Mouse (Mus musculus): ENCODE measurements around the gene Adam10. TPM values are rescaled to one million over a fixed set of nuclear protein-coding genes. Genes with fewer than 3 reads are reported as not detected.

Adam10 gene
- polyA plus RNA-seq, 2 experiments: 37.2 to 55.2 TPM

- Histone ChIP-seq H3K27me3 (ENCODE audit: control insufficient read depth, insufficient read depth, low read length) (no peaks in the 10 kb centered on the region), H3K4me3 (ENCODE audit: insufficient read depth in 1 of 2, low read depth in 2 of 2, low read length in 2 of 2) (peak within 1 kb of the TSS; percentile 71 to 100), H3K9me3 (ENCODE audit: control insufficient read depth, low read length) (no peaks in the 10 kb centered on the region), H3K9ac (replicated peaks) (peak within 1 kb of the TSS; percentile 77), H3K4me2 (ENCODE audit: low read depth) (peak within 1 kb of the TSS; percentile 86), H3K36me3 (replicated peaks; ENCODE audit: control insufficient read depth, insufficient read depth, low read depth) (peaks cover 9% of the 10 kb centered on the region), H3K4me1 (replicated peaks; ENCODE audit: control insufficient read depth in 2 of 2, insufficient read depth in 2 of 2, low read length in 1 of 2) (peaks cover 16 to 33% of the 10 kb centered on the region in 2 experiments), H3K27ac (peak within 1 kb of the TSS; percentile 81)
- TF ChIP-seq EP300 (IDR thresholded peaks at IDR 0.05; ENCODE audit: low read depth) (no peak), CTCF (IDR thresholded peaks at IDR 0.05; ENCODE audit: low read depth) (no peak)
- whole genome bisulfite sequencing (ENCODE audit: insufficient replicate concordance): under 1% methylated on average over 70 of the region's 72 CpGs
- ATAC-seq (ENCODE audit: insufficient read depth) (peak; percentile 30), DNase-seq (ENCODE audit: low read depth in 3 of 3, low spot score in 3 of 3) (peak in 1 of 3 experiments; percentile 70)
Observed at GRCm38 (mm10) chr9:70656130-70657007, 22.4 kb upstream of the Adam10 start, which contains the start of gene Gm10642. TSS of gene Gm10642 (plus strand) at chr9:70656251.

DNA sequence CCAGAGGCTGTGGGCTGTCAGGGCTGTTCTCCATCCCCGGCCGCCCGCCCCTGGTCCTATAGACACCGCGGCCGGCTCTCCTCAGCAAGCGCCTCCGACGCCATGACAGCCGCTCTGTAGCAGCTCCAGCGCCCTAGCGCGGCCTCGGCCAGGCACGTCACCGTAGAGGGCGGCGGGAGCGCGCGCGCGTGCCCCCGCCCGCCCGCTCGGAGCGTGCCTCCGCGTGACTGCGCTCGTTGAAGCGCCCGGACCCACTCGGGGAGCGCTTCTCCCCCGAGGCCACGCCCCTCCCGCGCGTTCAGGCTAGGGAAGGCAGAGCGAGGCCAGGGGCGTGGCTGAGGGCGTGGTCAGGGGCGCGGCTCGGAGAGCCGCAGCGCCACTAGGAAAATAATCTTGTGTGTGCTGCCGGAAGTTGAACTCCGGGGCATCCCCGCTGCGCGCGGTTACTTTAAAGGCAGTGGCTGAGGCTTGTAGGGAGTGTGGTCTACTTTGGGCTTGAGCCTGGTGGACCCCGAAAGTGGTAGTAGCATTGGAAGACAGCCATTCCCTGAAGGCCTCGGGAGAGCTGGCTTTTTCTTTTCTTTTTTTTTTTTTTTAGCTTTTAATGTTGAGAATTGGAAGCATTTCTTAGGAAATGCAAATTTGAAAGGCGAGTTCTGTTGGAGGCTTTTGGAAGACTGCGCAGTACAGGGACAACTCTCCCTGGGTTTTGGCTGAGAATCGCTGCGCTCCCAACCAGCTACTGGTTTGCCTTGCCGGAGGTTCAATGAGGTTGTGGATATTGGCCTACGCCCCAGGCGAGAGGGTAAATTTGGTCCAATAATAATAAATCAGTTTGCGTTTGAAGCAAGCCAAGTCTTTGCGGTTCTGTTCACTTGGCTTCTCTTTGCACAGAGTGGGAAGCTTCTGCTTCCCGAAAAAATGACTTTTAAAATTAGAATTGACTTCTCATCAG is 21.5 kb upstream of the Adam10 start, which contains the start of gene Mindy2:
Gene Mindy2 (minus strand): TSS at position 162 of the 955 bp plus-strand sequence.
- H3K27me3 ChIP-seq (ENCODE audit: control insufficient read depth, insufficient read depth, low read length): no peaks in the 10 kb centered on the region
- 1% methylated on average over 67 of the region's 67 CpGs for WGBS (ENCODE audit: insufficient replicate concordance)
- DNase-seq (ENCODE audit: low read depth in 3 of 3, low spot score in 3 of 3) (peak; percentile 97 to 98 (median 97)), ATAC-seq (ENCODE audit: insufficient read depth) (peak; percentile 92)
- peaks cover 16 to 31% of the 10 kb centered on the region in 2 experiments for H3K4me1 ChIP-seq (replicated peaks; ENCODE audit: control insufficient read depth in 2 of 2, insufficient read depth in 2 of 2, low read length in 1 of 2)
- H3K27ac ChIP-seq: peak within 1 kb of the TSS; percentile 92
- peaks cover 3% of the 10 kb centered on the region for H3K36me3 ChIP-seq (replicated peaks; ENCODE audit: control insufficient read depth, insufficient read depth, low read depth)
- TF ChIP-seq CTCF (IDR thresholded peaks at IDR 0.05; ENCODE audit: low read depth): no peak
- no peak; the same call in none of the 2 replicates for TF ChIP-seq EP300 (IDR thresholded peaks at IDR 0.05; ENCODE audit: low read depth)
- H3K4me3 ChIP-seq (ENCODE audit: insufficient read depth in 1 of 2, low read depth in 2 of 2, low read length in 2 of 2): peak within 1 kb of the TSS; percentile 71 to 100
- H3K9me3 ChIP-seq (ENCODE audit: control insufficient read depth, low read length): no peaks in the 10 kb centered on the region
- peak within 1 kb of the TSS; percentile 86 for H3K4me2 ChIP-seq (ENCODE audit: low read depth)
- H3K9ac ChIP-seq (replicated peaks): peak within 1 kb of the TSS; percentile 92

- peaks cover 15 to 27% of the 10 kb centered on the region in 2 experiments for H3K4me1 ChIP-seq (replicated peaks; ENCODE audit: control insufficient read depth in 2 of 2, insufficient read depth in 2 of 2, low read length in 1 of 2)
- peak overlapping the region; percentile 55 to 71 for H3K4me3 ChIP-seq (ENCODE audit: insufficient read depth in 1 of 2, low read depth in 2 of 2, low read length in 2 of 2)
- H3K9me3 ChIP-seq (ENCODE audit: control insufficient read depth, low read length): no peaks in the 10 kb centered on the region
- H3K27me3 ChIP-seq (ENCODE audit: control insufficient read depth, insufficient read depth, low read length): no peaks in the 10 kb centered on the region
- peaks cover 3% of the 10 kb centered on the region; the same call in 1 of the 2 replicates for H3K36me3 ChIP-seq (replicated peaks; ENCODE audit: control insufficient read depth, insufficient read depth, low read depth)
- ATAC-seq (ENCODE audit: insufficient read depth) (no peak), DNase-seq (ENCODE audit: low read depth in 3 of 3, low spot score in 3 of 3) (no peak)
- TF ChIP-seq EP300 (IDR thresholded peaks at IDR 0.05; ENCODE audit: low read depth): no peak
- no peak for TF ChIP-seq CTCF (IDR thresholded peaks at IDR 0.05; ENCODE audit: low read depth)
- peak overlapping the region; percentile 92 for H3K27ac ChIP-seq
- WGBS (ENCODE audit: insufficient replicate concordance): 23% methylated on average over 2 of the region's 2 CpGs
- peak overlapping the region; percentile 81 for H3K4me2 ChIP-seq (ENCODE audit: low read depth)
- peak overlapping the region; percentile 92 for H3K9ac ChIP-seq (replicated peaks)
Observed at GRCm38 (mm10) chr9:70658266-70658665, 20.5 kb upstream of the Adam10 start.

GRCm38 (mm10) chr9:70664847-70665246 is 13.9 kb upstream of the Adam10 start:
- Histone ChIP-seq H3K4me1 (replicated peaks; ENCODE audit: control insufficient read depth in 2 of 2, insufficient read depth in 2 of 2, low read length in 1 of 2) (peaks cover 11 to 18% of the 10 kb centered on the region in 2 experiments), H3K9ac (replicated peaks) (no peak overlapping the region; the same call in 1 of the 2 replicates), H3K4me3 (ENCODE audit: insufficient read depth in 1 of 2, low read depth in 2 of 2, low read length in 2 of 2) (no peak overlapping the region), H3K27me3 (ENCODE audit: control insufficient read depth, insufficient read depth, low read length) (no peaks in the 10 kb centered on the region), H3K36me3 (replicated peaks; ENCODE audit: control insufficient read depth, insufficient read depth, low read depth) (no peaks in the 10 kb centered on the region; the same call in 1 of the 2 replicates), H3K9me3 (ENCODE audit: control insufficient read depth, low read length) (peaks cover 3% of the 10 kb centered on the region; the same call in 1 of the 2 replicates), H3K27ac (no peak overlapping the region), H3K4me2 (ENCODE audit: low read depth) (no peak overlapping the region)
- no peak for ATAC-seq (ENCODE audit: insufficient read depth)
- WGBS (ENCODE audit: insufficient replicate concordance): 73% methylated on average over 4 of the region's 4 CpGs
- no peak for DNase-seq (ENCODE audit: low read depth in 3 of 3, low spot score in 3 of 3)
- no peak for TF ChIP-seq EP300 (IDR thresholded peaks at IDR 0.05; ENCODE audit: low read depth)
- no peak for TF ChIP-seq CTCF (IDR thresholded peaks at IDR 0.05; ENCODE audit: low read depth)

Data from liver, embryonic 14.5 days (tissue).